Mouse (Mus musculus) neutrophil, adult 5-6 weeks (primary cell): ENCODE results near the gene Gys2. TPM values are rescaled to one million over a fixed set of nuclear protein-coding genes. Genes with fewer than 3 reads are reported as not detected.

Source experiments
- ATAC-seq: fragments of 151-379, 151-347 bp; 2 replicates; pipeline ENCODE4 v1.8.0; 2017; ENCODE audit warnings: mild to moderate bottlenecking, moderate TSS enrichment; ENCODE audit not compliant: insufficient number of reproducible peaks, poor library complexity, low FRiP score, severe bottlenecking; ENCODE audit errors: extremely low read depth
- total RNA-seq: library from RNA; stranded (forward); fragments of 200-1000 nt; gene quantifications from 2 replicates; pipeline ENCODE4 v1.2.3, GENCODE M21; 2017

Gene Gys2
- total RNA-seq, 1 experiment from 2014 or later, result not detected

DNA sequence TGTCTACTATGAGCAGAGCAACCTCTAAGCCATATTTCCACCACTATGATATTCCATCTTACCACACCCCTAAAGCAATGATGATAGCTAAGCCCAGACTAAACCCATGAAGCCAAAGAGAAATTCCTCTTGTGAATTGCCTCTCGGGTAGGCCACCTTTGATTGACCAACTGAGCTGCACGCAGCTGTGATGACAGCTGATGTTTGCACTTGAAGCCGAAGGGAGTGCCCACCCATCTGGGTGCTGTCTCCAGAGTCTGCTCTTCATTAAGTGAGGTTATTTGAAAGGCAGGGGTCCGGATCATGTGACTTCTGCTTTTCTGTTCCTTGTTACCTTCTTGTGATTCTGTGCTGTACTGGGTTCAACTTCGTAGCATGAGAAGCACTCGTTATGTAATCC, 10.7 kb downstream of the Gys2 start:
- ATAC-seq, result no peak

DNA sequence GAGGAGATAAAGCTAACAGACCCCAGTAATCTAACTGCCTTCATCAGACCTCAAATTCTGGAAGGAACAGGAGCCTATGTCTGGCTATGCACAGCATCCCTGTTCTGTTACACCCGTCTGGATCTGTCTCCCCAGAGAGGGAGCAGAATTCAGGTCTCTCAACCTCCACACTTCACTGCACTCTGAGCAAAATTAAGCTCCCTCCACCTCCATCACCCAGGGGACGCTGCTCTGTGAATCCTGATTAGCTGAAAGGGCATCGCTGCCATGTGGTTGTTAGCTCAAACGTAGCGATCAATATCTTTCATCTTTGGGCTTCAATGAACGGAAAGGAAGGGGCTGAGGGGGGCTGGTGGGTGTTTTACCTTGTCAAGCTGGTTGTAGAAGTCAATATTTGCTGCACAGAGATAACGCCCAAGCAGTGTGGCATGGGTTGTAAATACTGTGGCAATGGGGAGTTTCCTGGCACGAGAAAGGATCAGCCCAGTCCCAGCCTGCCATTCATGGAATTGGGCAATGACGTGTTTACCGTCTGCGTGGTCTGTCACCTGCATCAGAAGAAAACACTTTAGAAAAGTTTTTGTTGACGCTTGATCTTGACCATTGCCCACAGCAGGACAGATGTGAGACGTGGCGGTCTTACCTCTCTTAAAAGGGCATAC, 13.8 kb downstream of the Gys2 start:
- ATAC-seq, result no peak

DNA sequence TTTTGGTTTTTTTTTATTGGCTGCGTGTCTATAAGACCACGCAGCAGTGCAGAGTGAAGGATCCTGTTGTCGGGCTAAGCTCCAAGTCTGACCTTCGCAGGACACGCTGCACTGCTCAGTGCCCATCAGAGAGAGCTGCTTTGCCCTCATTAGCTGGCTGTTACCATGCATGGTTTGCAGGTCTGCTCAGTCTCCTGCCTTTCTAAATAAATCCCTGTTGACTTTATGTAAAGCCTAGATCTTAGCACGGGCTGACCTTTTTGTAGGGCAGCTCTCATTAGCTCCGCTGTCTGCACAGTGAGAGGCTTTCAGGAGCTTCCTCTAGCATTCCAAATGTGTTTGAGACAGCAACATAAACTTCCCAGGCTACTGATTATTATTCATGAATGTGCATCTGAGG, 14.9 kb downstream of the Gys2 start:
- no peak for ATAC-seq

DNA sequence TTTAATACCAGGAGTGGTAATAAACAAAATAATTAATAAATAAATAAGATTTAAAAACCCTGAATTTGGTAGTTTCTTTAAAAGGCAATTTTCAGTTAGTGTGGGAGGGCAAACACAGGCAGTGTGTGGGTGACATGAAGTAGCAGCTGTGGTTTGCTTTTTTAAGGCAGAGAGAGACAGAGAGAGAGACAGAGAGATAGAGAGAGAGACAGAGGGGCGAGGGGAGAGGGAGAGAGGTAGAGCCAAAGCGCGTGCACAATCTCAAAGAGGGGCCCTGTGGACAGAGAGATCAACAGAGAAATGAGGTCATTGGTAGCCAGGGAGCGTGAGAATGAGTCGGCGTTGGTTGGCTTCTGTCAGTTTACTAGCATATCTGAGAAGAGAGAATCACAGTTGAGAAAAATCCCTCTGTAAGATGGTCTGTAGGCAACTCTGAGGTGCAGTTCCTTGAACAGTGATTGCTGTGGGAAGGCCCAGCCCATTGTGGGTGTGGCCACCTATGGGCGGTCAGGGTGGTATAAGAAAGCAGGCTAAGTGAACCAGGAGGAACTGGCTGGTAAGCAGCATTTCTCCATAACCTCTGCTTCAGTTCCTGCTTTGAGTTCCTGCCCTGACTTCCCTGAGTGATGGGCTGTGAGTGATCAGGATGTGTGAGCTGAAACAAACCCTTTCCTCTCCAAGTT, 17.5 kb downstream of the Gys2 start:
- ATAC-seq, result no peak

DNA sequence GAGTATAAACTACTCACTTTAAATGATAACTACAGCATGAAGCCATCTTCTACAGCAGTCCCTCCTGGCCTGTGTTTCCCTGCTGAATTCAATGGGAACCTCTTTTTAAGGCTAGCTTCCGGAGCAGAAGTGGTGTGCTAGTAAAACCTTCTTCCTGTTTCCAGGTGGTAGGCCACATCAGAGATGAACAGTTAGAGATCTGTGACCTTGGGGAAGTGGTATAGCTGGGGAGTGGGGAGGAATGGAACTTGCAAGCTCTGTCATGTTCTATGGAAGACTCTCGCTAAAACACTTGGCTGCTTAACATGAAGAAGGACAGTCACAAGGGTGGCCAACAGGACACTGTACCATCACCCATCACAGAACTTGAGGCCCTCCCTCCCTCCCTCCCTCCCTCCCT, 19.6 kb downstream of the Gys2 start:
- ATAC-seq, result no peak

DNA sequence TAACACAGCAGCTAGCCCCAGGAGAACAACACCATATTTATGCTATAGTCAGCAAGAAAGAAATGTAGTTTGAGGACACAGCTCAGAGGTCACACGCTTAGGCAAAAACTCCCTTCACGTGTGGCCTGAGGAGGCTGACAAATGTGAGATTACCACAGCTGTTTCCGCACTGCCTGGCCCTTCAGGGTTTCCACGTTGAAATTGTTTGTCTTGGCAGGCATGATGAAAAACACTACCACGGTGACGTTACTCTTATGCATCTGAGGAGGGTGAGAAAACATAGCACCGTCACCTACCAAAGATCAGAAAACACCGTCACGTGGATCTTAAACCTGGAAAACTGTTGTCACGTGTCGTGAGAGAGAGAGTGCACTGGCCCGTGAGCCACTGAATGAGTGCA, 21.5 kb downstream of the Gys2 start:
- no peak for ATAC-seq

DNA sequence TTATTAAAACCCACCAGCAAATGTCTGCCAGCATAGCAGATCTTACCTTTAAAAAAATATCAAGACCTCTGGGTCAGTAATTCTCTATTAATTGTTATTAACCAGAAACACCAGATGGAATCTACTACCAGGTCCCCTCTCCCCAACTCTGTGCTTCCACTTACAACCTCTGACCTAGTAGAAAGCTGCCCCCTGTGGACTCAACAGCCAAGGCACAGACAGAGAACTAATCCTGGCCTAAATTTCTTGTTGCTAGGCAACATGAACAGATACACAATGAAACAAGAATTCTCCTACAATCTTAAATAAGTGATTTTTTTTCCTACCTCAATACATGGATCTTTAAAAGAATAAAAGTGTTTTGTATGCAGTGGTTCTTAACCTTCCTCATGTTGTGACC, 43.8 kb downstream of the Gys2 start:
- ATAC-seq, result no peak

DNA sequence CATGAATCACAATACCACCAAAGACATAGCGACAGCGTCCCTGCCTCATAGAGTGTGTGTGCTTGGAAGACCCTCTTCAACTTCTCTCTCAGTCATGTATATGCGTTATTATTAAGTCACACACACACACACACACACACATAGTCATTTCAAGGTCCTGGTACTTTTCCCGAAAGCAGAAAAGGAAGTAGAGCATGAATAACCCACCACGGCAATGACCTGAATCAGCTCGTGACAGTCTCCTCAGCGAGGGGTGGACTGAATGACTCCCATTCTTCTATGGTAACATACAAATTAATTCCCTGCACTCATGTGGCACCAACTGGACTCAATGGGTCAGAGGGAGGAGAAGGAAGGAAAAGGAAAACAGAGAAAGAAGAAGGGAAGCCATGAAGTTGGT, 47.9 kb downstream of the Gys2 start:
- ATAC-seq, result no peak

DNA sequence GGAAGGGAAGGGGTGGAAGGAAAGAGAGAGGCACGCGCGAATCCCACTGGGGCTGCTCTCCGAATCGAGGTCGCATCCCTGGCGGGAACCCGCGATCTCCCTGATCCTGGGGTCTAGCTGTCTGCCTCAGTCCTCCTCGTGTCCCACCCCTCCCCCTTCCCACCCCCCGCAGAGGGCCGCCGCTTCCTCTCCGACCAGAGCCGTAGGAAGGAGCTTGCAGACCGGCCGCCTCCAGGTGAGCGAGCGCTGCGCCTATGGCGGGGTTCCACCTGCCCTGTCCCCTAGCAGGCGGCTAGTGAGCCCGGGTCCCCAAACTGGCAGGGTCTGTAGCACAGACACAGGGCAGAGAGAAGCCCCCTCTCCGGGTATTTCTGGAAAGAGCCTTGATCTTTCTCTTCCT, 58.3 kb downstream of the Gys2 start:
- no peak for ATAC-seq

DNA sequence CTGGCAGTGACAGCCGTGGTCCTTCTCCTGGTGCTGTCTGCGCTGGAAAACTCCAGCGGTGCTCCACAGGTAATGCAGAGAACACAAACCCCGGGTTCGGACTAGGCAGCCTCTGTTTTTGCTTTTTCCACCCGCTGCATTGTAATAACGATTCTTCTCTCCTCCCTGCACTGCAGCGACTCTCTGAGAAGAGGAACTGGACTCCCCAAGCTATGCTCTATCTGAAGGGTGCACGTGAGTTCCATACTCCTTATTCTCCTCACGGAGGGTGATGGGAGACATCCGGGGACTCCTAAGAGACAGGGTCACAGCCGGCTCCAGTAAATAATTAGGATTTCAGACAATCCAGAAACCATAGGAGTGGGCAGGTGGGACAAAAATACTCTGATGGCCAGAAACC, 59.1 kb downstream of the Gys2 start:
- ATAC-seq, result no peak

DNA sequence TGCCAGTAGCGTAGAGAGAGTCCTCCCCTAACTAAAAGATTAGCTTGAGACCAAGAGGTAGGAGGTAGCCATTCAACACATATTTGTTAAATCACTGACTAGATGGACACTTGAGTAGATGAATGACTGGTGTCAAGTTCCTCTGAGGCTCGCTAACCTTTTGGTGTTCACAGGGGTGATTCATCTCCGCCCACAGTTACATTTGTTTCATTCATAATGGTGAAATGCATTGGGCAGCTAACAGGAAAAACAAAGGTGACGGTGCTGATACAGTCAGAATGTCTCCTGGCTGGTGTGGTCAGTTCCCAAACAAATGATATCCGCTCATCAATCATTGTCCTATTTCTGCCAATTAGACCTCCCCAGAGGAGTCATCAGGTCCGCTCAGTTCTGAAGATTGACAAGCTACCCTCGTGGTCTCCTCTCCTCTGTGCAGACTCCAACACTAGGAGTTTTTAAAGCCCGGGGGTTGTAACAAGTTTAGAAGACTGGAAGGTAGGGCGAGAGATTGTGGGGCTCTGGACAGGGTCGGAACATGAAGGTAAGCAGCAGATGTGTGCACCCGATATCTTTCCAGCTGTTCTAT, 59.9 kb downstream of the Gys2 start, which contains the start of gene Spx:
Spx (plus strand) TSS at position 536 of the 586 bp plus-strand sequence.
- no peak for ATAC-seq

DNA sequence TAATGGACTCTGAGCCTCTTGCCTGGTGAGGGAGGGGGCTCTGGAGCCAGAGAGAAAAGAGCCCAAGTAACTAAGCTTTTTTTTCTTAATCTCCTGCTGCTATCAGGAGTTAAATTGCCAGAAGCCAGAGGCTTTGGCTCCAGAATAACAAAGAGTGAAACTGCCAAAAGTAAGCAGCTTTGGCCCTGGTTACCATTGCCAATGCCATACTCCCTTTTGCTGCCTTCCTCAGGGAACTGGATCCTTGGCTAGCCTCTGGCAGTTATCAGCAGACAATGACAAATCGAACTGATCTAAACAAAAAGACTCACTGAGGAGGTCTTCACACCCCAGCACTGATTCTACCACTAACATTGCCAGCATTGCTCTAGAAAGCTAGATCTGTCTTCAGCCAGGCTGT, 61.8 kb downstream of the Gys2 start:
- no peak for ATAC-seq

DNA sequence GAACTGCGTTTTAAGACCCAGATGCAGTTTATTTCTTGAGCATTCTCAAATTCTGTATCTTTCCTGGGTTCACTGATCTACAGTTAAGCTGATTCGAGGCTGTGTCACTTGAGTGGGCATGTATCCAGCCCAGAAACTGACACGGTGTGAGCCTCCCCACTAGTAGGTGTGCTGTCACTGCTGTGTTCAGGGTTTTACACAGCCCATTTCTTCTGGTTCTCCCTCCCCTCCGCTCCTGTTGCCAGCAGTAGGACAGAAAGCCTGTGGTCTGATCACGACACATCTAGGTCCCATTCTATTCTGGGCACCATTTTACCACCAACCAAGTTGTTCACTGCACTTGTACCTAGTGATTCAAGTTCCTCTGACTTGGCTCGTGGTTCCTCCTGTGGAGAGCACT, 77.2 kb downstream of the Gys2 start:
- ATAC-seq, result no peak

DNA sequence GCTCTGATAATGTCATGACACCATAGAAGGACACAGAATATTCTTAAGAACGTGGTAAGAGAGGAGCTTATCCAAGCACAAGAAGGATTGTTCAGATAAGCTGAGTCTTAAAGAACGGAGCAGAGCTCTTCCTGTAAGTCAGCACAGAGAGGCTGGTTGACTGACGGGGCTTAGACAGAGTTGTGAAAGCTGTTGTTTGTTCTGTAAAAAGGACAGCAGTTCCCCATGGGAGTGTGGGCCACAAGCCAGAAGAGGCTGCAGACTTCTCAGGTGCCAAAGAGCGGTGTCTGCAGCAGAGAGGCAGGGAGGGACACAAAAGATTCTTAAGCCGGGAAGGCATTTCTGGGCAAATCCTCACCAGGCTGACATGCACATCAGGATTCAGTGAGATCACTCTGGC, 78.2 kb downstream of the Gys2 start:
- ATAC-seq, result no peak

DNA sequence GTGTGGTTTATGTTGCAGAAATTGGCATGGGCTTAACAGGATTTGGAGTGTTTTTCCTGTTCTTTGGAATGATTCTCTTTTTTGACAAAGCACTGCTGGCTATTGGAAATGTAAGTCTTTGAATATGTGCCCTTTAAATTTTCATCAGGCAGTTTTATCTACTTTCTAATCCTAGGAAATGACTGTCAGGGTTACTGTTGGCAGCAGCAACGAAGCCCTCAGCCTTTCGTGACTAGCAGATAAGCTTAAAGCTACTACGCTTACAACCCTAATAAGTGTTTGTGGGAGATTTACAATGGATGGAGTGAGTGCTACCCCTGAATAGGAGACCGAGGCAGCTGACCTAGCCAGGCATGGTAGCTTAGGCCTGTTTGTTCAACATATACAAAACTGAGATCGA, 80.6 kb downstream of the Gys2 start:
- ATAC-seq, result no peak

DNA sequence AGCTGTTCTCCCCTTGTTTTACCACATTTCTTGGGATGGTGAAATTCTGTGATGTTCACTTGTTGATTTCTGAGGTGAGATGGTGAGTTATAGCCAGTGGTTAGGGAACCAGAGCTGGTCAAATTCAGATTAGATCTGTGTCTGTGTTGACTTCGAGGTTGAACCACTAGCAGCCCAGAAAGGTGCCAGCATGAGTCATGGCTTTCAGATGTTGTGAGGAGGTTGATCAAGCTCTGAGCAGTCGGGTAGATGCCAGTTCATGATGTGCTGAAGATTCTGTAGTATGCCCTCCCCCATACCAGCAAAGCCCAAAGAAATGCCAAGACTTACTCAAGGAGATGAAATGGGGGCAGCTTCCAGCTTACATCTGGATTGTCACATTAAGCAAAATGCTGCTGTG, 83.8 kb downstream of the Gys2 start:
- ATAC-seq, result no peak

DNA sequence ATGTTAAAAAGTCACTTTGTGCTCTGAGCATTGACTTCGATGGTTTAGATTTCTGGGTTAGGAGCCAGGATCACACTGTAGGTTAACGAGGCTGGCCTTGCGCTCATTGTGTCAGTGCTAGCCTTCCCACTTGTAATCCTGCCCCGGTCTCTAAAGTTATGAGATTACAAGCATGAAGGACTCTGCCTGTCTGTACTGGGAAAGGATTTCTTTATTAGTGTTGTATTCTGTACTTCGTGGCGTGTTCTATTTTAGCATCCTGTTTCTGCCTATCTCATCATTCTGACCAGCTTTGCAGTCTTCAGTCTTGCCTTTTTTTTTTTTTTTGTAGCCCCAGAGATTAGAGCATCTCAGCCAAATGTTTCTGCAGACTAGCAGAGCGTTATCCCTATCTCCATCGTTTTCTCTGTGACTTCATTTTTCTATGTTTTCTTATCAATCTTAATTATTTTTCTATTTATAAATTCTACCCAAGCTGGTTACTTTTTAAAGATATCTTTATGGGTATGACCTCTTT, 85.1 kb downstream of the Gys2 start:
- ATAC-seq, result no peak

DNA sequence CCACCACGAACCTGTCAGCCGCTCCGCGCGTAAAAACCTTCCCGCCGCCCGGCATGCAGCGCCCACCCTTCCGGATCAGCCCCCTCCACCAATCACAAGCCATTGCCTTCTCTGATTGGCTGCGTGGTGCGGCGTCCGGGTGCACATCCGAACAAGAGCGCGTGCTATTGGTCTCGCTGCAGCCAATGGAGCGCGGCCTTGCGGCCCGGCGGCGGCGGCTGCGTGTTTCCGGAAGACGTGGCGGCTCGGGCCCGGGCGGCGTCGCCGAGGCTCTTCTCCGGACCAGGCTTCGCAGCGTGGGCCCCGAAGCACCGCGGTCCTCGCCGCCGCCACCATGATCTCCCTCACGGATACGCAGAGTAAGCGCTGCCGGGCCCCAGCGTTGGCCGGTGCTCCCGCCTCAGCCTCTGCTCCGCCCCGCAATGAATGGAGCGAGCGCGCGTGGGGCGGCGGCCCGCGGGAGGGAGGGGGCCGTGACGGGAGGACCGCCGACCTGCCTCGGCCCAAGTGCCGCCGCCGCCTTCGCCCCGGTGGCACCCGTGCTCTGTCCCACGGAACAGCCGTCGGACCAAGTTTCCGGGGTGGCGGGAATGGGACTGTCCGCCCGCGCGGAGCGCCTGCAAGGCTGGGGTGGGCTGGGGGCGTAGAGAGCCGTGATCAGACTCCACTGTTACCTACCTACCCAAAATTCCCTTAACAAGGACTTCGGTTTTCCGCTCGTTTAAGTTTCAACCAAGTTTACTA, 85.7 kb downstream of the Gys2 start, which contains the start of the genes Recql and Golt1b:
Recql (minus strand) TSS at position 77 of the 744 bp plus-strand sequence.
Golt1b (plus strand) TSS at position 211 of the 744 bp plus-strand sequence.
- peak; percentile 100 for ATAC-seq

DNA sequence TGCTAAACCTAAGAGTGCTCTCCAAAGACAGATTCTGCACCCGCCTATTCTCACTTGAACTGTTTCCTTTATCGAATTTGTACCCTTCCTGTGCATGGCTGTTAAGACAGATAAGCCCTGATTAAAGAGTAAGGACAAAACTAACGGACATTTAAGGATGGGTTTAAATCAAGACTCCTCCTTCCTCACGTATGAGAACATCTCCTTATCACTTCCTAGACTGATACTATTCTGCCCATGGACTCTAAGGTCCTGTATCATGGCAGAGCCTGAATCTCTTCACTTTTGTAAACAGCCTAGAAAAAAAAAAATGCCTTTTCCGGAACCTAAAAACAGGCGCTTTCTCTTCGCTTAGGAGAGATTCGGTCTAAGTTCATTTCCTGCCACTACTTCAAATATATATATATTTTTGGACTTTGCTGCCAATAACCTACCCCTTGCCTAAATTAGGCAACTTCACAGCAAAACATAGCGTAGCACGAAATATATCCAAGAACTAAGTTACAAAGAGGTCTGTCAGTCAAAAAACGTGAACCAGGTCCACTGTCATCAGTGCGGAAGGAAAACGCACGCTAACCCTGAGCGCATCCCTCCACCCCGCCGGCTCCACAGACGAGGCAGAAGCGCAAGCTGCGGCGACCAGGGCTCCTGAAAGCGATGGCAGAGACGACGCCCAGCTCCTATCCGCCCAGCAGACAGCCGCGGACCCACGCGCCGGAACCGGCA, 86.5 kb downstream of the Gys2 start:
- no peak for ATAC-seq
